Mouse (Mus musculus) liver, postnatal 0 days (tissue): ENCODE data around the gene Plekhg1.

Experiments
- CTCF ChIP-seq: sonication (generic); IDR thresholded peaks from 2 replicates; pipeline ENCODE4 v1.5.1; 2016; ENCODE audit warnings: antibody characterized with exemption, low read depth
- EP300 ChIP-seq: IDR thresholded peaks from 2 replicates; pipeline ENCODE4 v1.6.1; 2016; ENCODE audit warnings: antibody characterized with exemption, low read depth, mild to moderate bottlenecking

DNA sequence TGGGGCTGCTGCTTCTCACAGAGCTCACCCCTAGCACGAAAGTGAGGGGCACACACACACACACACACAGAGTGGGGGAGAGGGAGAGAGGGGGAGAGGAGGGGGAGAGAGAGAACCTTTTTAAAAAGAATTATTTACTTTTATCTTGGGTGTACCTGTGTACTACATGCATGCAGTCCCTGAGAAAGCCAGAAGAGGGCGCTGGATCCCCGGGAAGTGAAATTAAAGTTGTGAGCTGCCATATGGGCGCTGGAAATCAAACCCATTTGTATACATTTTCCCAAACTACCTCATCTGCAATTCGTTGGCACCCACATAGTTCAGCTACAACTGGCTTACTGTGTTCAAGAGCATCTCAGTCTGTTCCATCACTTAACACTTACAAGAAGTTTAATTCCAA is 218.4 kb downstream of the Plekhg1 start:
- TF ChIP-seq CTCF: peak; percentile 52
- TF ChIP-seq EP300: no peak
